Mouse (Mus musculus) heart, postnatal 0 days (tissue): ENCODE results near the gene A3galt2. TPM values are rescaled to one million over a fixed set of nuclear protein-coding genes. Genes with fewer than 3 reads are reported as not detected.

ENCODE experiments used
- ATAC-seq: fragments of 200-750 bp; cut with Nextera tagmentation; 2 replicates; pipeline ENCODE4 v1.8.0; 2017; ENCODE audit warnings: low read depth, moderate number of reproducible peaks, moderate library complexity; ENCODE audit not compliant: insufficient read depth
- DNase-seq: peaks from one replicate; pipeline ENCODE4 v3.0.0-alpha.2; 2016; ENCODE audit warnings: low spot score
- H3K27ac ChIP-seq: fragments of 300-500 bp; sonication (generic); 2 replicates; pipeline ENCODE4 v1.5.1; 2014; ENCODE audit warnings: low read depth, mild to moderate bottlenecking
- H3K27me3 ChIP-seq: fragments of 300-500 bp; sonication (generic); 2 replicates; pipeline ENCODE4 v1.6.1; 2014; ENCODE audit warnings: low read length, mixed read lengths; ENCODE audit not compliant: control insufficient read depth, insufficient read depth
- H3K36me3 ChIP-seq: fragments of 300-500 bp; sonication (generic); replicated peaks from 2 replicates; pipeline ENCODE4 v1.6.1; 2014; ENCODE audit warnings: low read length, mixed read lengths; ENCODE audit not compliant: control insufficient read depth, insufficient read depth
- H3K4me1 ChIP-seq: fragments of 300-500 bp; sonication (generic); 2 replicates; pipeline ENCODE4 v1.6.1; 2014; ENCODE audit warnings: antibody characterized with exemption; ENCODE audit not compliant: control insufficient read depth, insufficient read depth
- H3K4me2 ChIP-seq: fragments of 300-500 bp; sonication (generic); 2 replicates; pipeline ENCODE4 v1.6.1; 2014; ENCODE audit warnings: low read depth, mild to moderate bottlenecking, low read length, moderate library complexity
- H3K4me3 ChIP-seq: fragments of 300-500 bp; sonication (generic); 2 replicates; pipeline ENCODE4 v1.5.1; 2014; ENCODE audit warnings: low read depth, low read length
- H3K9ac ChIP-seq: fragments of 300-500 bp; sonication (generic); replicated peaks from 2 replicates; pipeline ENCODE4 v1.6.1; 2014; ENCODE audit warnings: low read depth, low read length, mixed read lengths
- H3K9me3 ChIP-seq: fragments of 300-500 bp; sonication (generic); replicated peaks from 2 replicates; pipeline ENCODE4 v1.6.1; 2016; ENCODE audit warnings: low read length; ENCODE audit not compliant: control insufficient read depth
- CTCF ChIP-seq: IDR thresholded peaks from 2 replicates; pipeline ENCODE4 v1.5.1; 2016; ENCODE audit warnings: antibody characterized with exemption, control low read depth, low read depth
- EP300 ChIP-seq: IDR thresholded peaks from 2 replicates; pipeline ENCODE4 v1.6.1; 2016; ENCODE audit warnings: antibody characterized with exemption, low read depth
- WGBS: fragments of 180-500 bp; shearing (Covaris S2); extraction: QIAGEN DNeasy Blood & Tissue Kit; methylation state at CpG from one replicate; pipeline ENCODE4 v1.1.7; 2014; 5-methylcytosine and 5-hydroxymethylcytosine counted together
- polyA plus RNA-seq: library from polyadenylated mRNA; unstranded; fragments of >200 nt; fragmentation: Nextera tagmentation; extraction: Ambion mirVana; gene quantifications from 2 replicates; pipeline ENCODE4 v1.2.1, GENCODE M21; 2015
- total RNA-seq: library from RNA; depleted of rRNA; stranded (reverse); fragments of >200 nt; gene quantifications from 2 replicates; pipeline ENCODE4 v1.2.3, GENCODE M21; 2014; ENCODE audit warnings: low replicate concordance; rRNA removed

A3galt2 gene
- total and polyA plus RNA-seq, 2 experiments from 2014 or later, result 0.03 TPM; not detected in 1

DNA sequence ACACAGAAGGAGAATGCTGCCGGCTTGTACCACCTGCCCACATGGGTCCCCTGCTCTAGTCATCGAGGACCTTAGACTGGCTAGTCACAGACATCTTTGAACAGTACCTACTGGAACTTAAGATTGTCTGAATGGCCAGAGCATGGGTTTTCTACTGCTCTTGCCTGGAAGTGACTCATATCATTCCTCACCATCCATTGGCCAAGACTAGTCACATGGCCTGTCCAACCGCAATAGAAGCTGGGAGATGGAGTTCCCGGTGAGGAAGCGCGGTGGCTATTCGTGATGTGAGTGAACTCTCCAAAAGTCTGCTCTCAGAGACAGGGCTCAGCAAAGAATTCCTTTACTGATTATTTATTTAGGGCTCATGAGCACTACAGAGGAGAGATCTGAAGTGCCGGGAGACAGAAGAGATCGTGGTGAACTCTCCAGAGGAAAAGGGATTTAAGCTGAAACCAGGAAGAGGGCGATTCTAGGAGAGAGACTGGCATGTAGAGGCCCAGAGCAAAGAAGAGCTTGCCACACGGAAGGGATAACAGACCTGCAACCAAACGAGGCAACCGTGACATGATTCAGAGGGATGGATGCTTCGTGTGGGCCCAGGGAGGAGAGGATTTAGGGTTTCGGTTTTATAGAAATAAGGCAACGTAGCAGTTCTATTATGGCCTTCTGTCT lies 56.4 kb downstream of the A3galt2 start:
- Histone ChIP-seq H3K9ac (peak overlapping the region; percentile 61), H3K27me3 (no peaks in the 10 kb centered on the region), H3K4me1 (peaks cover 6% of the 10 kb centered on the region; the same call in 1 of the 2 replicates), H3K36me3 (no peaks in the 10 kb centered on the region), H3K4me3 (peak overlapping the region; percentile 58), H3K27ac (peak overlapping the region; percentile 30; the same call in 1 of the 2 replicates), H3K9me3 (no peaks in the 10 kb centered on the region), H3K4me2 (peak overlapping the region; percentile 73)
- TF ChIP-seq EP300 (no peak), CTCF (no peak)
- ATAC-seq, result peak; percentile 91
- 14% methylated on average over 16 of the region's 16 CpGs for WGBS
- DNase-seq, result peak; percentile 95

DNA sequence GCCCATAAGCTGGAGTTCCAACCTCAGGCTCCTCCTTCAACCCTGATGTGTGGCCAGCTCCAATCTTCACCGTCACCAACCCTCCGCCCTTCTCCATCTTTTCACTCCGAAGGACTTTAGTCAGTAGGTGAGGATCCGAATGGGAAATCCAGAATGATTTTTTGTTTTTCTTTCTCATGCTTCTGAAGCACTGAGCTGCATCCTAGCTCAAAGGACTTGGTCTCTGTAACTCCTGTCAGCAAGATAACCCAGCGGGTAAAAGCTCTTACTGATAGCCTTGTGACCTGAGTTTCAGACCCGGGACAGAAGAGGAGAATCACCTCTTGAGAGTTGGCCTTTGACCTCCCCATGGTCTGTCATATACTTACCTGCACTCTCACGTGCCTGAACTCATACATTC lies 61.8 kb downstream of the A3galt2 start:
- ATAC-seq, result no peak
- WGBS, result 32% methylated on average over 7 of the region's 7 CpGs
- Histone ChIP-seq H3K4me3 (no peak overlapping the region), H3K9me3 (no peaks in the 10 kb centered on the region), H3K36me3 (no peaks in the 10 kb centered on the region), H3K27ac (no peak overlapping the region), H3K9ac (no peak overlapping the region), H3K4me1 (peaks cover 3% of the 10 kb centered on the region; the same call in 1 of the 2 replicates), H3K27me3 (no peaks in the 10 kb centered on the region), H3K4me2 (no peak overlapping the region)
- DNase-seq, result no peak
- TF ChIP-seq CTCF, result no peak

Other genes with a start within 250 kb of the A3galt2 start
- gene Zscan20, start 145.3 kb upstream of the A3galt2 start, total RNA-seq, result 1.7 and 27.0 TPM in 2 replicates
- gene Zscan20, start 145.3 kb upstream of the A3galt2 start, polyA plus RNA-seq, result 0.86 and 2.1 TPM in 2 replicates
- gene Tlr12, start 136.7 kb upstream of the A3galt2 start, total RNA-seq, result 0.73 TPM in 1 of 2 replicates, not detected in the other
- gene Tlr12, start 136.7 kb upstream of the A3galt2 start, polyA plus RNA-seq, result 0.14 and 0.23 TPM in 2 replicates
- gene Phc2, start 100.7 kb upstream of the A3galt2 start, total RNA-seq, result 47.7 and 51.6 TPM in 2 replicates
- 17.5 and 22.0 TPM in 2 replicates for gene Phc2, start 100.7 kb upstream of the A3galt2 start, polyA plus RNA-seq
- gene Zfp362, start 50.7 kb downstream of the A3galt2 start, total RNA-seq, result 8.4 and 10.8 TPM in 2 replicates
- 10.3 and 11.6 TPM in 2 replicates for gene Zfp362, start 50.7 kb downstream of the A3galt2 start, polyA plus RNA-seq
- gene Trim62, start 128.2 kb downstream of the A3galt2 start, total RNA-seq, result 0.89 and 1.1 TPM in 2 replicates
- gene Trim62, start 128.2 kb downstream of the A3galt2 start, polyA plus RNA-seq, result 0.84 and 0.87 TPM in 2 replicates
- 4.8 and 7.7 TPM in 2 replicates for gene Azin2, start 207.1 kb downstream of the A3galt2 start, total RNA-seq
- 6.0 and 7.1 TPM in 2 replicates for gene Azin2, start 207.1 kb downstream of the A3galt2 start, polyA plus RNA-seq
- gene Ak2, start 236.6 kb downstream of the A3galt2 start, total RNA-seq, result 46.0 and 58.6 TPM in 2 replicates
- 148 and 153 TPM in 2 replicates for gene Ak2, start 236.6 kb downstream of the A3galt2 start, polyA plus RNA-seq